Mouse (Mus musculus): Measurements from ENCODE around the gene Nod1.
A peak's percentile ranks its signal among the peaks of the same experiment; 100 is the strongest.
"Not testable (repeated sequence)": the region's sequence is repeated elsewhere in the genome, so short reads cannot be mapped to it uniquely, and the experiment has no call there.

The Nod1 gene

DNA sequence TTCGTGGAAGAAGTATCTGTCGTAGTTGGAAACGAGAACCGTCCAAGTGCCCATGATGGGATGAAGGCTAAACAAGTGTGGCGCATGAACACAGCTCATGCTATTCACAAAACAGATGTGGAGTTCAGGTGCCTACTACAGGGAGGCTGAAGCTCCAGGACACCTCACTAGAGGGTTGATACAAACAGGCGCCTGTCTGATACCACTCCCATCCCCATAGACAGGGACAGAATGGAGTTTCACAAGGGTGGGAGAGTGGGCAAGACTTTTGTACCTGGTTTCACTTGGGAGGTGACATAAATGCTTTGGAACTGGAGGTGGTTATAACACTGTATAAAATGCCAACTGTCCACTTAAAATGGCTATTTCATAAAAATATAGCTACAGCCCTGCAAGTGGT lies 7.0 kb upstream of the Nod1 start:
- no peak for DNase-seq (ENCODE audit: low spot score in 2 of 2)

- DNase-seq (ENCODE audit: low spot score in 2 of 2): no peak
Measured at GRCm38 (mm10) chr6:54975616-54976015, 3.2 kb upstream of the Nod1 start.

DNA sequence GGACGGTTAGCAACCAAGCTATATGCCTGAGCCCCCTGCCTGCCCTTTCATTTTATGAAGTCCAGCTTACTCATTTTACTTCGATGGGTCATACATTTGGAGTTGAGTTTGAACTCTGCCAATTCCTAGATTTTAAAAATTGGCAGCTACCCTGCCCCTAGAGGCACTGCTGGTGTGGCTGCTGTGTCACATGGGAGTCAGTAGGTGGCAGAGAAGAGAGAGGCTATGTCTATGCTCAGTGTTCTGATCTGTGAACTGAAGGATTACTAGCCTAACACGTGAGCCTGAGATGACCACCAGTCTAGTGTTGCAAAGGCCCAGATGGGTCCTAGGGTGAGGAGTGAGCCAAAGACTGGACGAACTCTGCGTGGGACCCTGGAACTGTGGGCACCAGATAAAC lies 2.1 kb upstream of the Nod1 start:
- DNase-seq (ENCODE audit: low spot score in 2 of 2): peak in 1 of 2 experiments; percentile 43

GRCm38 (mm10) chr6:54972929-54973211 lies 458 bp upstream of the Nod1 start:
- DNase-seq (ENCODE audit: low spot score in 2 of 2): peak; percentile 39 to 53

GRCm38 (mm10) chr6:54971731-54972110 lies 691 bp downstream of the Nod1 start:
- DNase-seq (ENCODE audit: low spot score in 2 of 2): no peak

DNA sequence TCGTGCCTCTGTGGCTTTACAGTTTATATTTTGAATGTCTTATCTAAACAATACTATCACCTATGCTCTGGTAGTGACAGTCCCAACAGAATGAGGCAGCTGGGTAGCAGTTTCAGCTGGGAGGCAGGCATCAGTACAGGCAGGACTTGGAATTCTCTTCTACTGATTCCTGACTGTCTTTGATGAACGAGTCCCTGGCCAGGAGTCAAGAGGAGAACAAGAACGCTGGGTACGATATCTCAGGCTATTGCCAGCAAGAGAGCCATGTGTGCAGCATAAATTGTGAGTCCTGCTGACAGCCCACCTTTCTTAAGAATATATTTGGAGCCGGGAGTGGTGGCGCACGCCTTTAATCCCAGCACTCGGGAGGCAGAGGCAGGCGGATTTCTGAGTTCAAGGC lies 1.9 kb downstream of the Nod1 start:
- no peak for DNase-seq (ENCODE audit: low spot score in 2 of 2)

DNA sequence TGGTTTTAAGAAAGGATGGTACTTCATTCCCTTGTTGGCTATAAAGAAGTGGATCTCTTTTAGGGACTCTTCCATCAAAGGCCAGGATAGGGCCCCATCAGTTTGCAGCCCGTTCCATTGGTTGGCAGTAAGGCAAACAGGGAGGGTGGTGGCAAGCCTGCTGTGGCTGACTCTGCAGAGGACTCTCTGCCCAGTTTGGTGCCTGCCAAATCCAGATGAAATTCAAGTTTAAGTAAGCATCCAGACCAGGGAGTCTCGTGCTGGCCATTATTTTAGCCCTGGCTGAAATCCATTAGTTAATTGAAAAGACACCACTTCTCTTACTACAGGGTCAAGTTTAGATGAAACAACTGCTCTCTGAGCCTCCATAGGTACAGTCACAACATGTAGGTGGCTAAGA lies 2.6 kb downstream of the Nod1 start:
- DNase-seq (ENCODE audit: low spot score in 2 of 2): no peak

DNA sequence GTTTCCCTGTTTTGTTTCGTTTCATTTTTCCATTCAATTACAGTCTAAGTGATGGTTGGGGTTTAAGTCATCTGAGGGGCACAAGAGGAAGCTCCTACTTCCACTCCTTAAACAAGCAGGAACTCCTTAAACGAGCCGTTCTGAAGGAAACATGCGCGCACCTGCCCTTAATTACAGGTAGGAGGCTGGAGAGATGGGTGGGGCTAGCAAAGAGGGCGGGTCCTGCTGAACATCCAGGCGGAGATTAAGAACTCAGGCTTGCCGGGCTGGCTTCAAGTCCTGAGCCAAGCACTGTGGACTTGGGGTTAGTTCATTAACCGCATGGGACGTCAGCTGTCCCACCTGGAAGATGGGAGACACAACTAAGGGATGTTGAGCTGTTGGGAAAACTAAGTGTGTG lies 4.8 kb downstream of the Nod1 start:
- DNase-seq (ENCODE audit: low spot score in 2 of 2): no peak

DNA sequence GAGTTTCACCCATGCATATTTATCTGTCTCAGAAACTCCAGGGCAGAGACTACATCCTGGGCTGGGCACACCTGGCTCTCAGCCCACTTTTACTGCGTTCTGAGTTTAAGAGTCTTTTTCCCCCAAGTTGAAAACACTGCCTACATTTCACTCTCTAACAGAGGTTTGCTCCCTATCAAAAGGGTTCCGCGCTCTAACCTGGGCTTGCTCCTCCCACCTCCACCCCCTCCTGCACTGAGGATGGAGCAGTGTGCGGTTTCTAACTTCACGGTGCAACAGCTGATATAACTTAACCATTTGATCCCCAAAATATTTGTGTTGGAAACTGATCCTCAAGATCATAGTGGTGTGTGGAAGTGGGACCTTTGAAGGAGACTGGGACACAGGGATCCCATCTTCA lies 7.2 kb downstream of the Nod1 start:
- no peak for DNase-seq (ENCODE audit: low spot score in 2 of 2)

DNA sequence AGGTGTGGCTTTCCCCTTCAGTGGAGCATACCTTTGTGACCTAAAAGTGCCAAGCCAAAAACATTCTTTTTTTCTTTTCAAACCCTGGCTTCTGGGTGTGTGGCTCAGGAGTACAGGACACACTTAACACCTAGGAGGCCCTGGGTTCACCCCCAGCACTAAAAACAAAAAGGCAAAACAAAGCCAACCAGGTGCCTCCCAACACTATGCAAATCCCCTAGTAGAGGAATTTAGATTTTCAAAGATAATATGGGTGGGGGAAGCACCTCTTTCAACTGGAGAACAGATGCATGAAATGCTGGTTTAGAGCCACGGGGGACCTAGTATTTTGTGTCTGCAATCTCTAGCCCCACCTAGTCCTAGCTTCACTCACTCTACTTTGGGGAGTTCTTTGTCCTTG lies 7.7 kb downstream of the Nod1 start:
- peak in 1 of 2 experiments; percentile 7 for DNase-seq (ENCODE audit: low spot score in 2 of 2)

- DNase-seq (ENCODE audit: low spot score in 2 of 2): no peak
Measured at GRCm38 (mm10) chr6:54963599-54963998, 8.8 kb downstream of the Nod1 start.

GRCm38 (mm10) chr6:54957655-54958054 lies 14.8 kb downstream of the Nod1 start:
- DNase-seq (ENCODE audit: low spot score in 2 of 2): no peak

DNA sequence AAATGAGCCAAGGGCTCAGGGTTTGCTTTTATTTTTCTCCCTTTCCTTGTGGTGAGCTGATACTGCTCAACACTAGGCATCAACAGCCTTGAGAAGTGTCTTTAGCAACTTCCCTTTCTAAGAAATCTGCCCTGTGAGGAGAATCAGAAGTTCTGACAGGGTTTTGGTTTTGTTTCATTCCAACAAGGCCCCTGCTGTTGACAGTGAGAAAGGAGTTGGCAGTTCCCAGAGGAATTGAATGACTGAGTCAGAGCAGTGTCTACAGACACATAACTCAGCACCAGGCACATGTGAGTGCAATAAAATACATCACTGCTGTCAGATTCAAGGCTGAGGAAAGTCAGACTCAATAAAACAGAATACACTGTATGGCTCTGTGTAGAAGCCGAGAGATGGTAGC lies 16.0 kb downstream of the Nod1 start:
- DNase-seq (ENCODE audit: low spot score in 2 of 2): no peak

DNA sequence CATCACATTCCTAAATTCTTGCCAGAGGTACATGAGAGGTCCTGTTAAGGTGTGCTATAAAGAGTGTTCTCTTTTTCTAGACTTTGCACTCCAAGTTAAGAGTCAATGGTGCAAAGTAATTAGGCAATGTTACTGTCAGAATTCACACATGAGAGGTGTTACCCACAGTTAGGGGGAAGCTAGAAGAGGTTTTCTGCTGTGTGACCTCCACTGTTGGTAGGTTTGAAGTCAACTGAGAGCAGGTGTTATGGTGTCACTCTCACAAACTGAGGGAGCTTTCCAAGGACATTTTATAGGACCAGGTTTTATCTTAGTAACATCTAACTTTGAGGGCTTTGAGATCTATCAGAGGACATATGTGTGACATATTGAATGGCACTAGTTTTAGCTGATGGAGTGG lies 16.5 kb downstream of the Nod1 start:
- peak; percentile 55 to 77 for DNase-seq (ENCODE audit: low spot score in 2 of 2)

GRCm38 (mm10) chr6:54954659-54955414 lies 17.6 kb downstream of the Nod1 start:
- no peak for DNase-seq (ENCODE audit: low spot score in 2 of 2)

- DNase-seq (ENCODE audit: low spot score in 2 of 2): not testable (repeated sequence)
Measured at GRCm38 (mm10) chr6:54953399-54953798, 19.0 kb downstream of the Nod1 start.

DNA sequence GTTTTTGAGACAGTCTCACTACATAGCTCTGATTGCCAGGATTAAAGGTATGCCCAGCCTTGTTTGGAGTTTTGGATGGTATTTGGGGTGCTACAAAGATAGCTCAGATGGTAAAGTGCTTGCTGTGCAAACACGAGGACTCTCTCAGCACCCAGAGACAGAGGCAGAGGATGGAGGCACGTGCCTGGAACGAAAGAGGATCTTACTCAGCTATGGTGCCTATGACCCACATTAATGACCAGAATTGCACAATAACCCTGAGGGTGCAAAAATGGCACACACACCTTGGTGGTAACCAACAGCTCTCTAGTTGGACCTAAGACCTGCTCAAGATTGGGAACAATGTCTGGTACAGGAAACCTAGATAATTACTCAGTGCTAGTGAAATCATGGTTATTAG lies 19.9 kb downstream of the Nod1 start:
- DNase-seq (ENCODE audit: low spot score in 2 of 2): no peak

DNA sequence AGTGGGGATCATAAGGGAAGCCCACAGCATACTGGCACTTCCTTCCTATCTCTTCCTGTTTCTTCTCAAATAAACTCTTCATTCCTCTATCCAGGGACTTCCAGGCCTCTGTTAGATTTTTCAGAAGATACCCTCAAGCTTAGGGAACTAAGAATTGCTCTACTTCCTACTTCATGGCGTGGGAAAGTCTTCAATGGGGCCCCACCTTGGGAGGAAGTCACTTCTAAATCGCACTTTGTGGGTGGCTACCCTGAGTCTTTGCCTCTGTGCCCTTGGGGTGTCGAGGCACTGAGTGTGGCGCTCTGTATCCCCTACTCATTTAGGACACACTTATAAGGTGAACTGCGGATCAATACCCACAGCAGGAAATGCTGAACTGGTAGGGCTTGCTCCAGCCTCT lies 23.7 kb downstream of the Nod1 start:
- no peak for DNase-seq (ENCODE audit: low spot score in 2 of 2)

DNA sequence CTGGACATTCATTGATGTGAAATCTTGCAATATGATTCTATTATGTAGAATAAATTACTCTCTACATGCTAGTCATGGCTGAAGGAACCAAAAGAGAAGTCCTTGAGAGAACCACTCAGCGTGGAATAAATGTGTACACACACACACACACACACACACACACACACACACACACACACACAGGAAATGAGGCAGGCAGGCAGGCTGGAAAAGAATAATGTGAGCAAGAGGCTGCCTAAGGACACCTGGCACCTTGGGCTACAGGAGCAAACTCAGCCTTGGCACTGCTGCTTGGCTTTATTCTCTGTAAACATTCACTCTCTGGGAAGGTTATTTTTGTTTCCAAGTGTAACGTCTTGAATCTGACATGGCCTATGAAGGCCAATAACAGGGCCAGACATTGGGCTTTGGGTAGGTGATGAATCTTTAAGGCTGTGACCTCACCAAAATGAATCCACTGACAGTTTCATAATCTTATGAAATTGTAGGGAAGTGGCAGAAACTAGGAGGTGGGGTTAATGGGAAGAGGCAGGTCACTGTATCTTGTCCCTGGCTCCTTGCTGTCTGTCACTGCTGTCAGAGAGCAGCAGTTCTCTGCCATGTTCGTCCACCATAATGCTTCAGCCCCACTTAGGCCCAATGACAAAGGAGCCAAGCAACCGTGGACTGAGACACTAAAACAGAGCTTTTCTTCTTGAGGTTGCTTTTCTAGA lies 26.0 kb downstream of the Nod1 start:
- DNase-seq (ENCODE audit: low spot score in 2 of 2): no peak

DNA sequence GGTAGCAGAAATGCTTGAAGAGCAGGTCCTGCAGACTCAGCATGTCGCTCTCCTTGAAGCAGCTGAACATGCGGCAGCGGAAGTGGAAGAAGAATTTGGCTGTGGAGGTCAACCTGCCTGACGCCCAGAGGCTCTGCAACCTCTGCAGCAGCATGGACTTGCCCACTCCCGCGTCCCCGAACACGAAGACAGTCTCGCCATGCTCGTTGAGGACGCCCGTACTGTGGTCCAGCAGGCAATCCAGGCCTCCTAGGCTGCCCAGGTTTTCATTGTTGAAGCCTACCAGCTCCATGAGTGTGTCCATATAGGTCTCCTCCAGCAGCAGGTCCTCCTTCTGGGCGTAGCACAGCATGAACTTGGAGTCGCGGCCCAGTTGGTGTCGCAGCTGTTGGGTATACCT lies 27.9 kb downstream of the Nod1 start:
- no peak for DNase-seq (ENCODE audit: low spot score in 2 of 2)

DNA sequence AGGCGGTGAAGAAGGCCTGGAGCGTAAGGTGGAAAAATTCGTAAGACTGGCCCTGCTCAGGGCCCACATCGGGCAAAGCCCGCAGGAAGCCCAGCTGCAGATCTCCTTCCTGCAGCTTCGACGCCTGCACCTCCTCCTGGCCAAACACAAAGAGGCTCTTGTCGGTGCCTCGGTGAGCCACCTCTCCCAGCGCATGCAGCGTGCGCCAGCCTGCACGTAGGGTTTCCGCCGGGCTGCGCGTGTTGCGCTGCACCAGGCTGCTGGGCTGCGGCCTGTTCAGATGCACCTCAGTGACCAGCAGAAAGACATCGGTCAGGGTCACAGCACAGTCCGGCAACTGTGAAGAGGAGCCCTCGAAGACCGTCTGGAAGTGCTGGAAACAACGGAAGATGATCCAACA lies 28.7 kb downstream of the Nod1 start:
- DNase-seq (ENCODE audit: low spot score in 2 of 2): no peak

DNA sequence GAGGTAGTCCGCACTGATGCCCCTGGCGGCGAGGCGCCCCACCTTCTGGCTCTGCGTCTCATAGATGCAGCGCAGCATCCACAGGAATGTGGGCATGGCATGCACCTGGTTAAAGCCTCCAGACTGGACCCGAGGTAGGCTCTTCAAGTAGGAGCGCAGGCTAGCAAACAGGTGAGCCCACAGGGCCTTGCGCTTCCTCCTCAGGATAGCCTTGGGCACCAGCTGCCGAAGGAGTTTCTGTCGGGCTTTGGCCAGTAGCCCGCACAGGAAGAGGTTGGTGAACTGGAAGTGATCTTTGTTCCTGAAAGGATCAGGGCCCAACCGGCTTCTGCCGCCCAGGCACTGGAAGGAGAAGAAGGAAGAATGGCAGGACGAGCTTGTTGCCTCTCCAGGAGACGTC lies 29.1 kb downstream of the Nod1 start:
- DNase-seq (ENCODE audit: low spot score in 2 of 2): no peak

DNA sequence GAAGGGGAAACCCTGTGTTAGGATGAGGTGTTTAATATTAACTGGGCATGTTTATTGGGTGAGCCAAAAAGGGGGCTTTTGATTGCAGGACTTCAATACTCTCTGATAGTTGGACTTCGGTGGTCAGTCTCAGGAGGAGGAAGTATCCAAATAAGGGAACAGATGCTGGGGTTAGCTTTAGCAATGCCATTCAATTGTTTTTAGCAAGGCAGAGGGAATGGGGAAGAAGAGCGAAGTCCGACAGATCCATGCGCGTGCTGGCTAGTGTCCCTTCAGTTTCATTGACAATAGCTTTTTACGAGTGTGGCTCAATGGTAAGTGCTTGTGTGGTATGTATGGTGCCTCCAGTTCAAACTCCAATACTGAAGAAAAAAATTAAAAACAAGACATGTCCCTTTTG lies 31.3 kb downstream of the Nod1 start:
- no peak for DNase-seq (ENCODE audit: low spot score in 2 of 2)

- DNase-seq (ENCODE audit: low spot score in 2 of 2): no peak
Measured at GRCm38 (mm10) chr6:54940126-54940525, 32.3 kb downstream of the Nod1 start.
